Mouse (Mus musculus): ENCODE measurements around the gene 1700092M07Rik.

1700092M07Rik gene

DNA sequence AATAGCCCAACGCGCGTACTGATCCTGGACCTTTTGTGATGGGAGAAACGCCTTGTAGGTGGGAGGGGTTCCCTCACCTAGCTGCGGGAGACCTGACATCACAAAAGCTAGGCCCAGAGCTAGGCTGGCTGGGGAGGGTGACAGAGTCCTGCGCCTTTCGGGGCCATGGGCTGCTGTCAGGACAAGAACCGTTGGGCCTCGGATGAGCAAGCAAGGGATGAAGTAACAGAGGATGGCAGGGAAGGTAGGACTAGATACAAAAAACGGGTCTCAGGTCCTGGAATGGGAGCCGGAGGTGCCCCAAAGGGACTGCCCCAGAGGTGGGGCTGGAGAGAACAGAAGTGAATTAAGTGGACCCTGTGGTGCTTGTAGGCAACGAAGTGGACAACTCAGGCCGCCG, at the start of gene 1700092M07Rik:
1700092M07Rik (plus strand) TSS at position 116 of the 400 bp plus-strand sequence.
- no peak for DNase-seq (ENCODE audit: low spot score)

DNA sequence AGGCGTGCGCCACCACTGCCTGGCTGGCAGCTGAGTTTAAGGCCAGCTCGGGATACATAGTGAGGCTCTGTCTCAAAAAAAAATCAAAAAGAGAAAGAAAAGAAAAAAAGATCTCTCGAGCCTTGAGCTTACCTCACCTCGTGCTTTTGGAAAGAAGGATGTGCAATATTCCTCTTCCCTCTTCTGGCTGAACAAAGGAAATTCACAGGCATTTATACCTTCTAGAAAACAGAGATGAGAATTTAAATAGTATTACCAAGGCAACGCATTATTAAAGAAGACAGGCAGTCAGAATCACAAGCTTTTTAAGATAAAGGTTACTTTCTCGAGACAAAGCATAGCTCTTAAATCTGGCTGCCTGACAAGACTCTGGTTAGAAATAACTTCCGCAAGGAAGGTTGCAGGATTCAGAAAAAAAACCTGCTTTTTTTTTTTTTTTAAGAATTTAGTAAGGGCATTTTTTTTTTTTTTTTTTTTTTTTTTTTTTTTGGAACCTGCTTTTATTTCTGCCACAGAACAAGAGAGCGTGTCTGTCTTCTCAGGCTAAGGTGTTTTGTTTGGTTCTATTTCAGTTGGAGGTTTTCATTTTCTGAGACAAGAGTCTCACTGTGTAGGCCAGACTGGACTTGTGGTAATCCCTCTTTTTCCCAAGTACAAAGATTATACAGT, 48.5 kb upstream of the 1700092M07Rik start:
- DNase-seq (ENCODE audit: low spot score) = no peak

DNA sequence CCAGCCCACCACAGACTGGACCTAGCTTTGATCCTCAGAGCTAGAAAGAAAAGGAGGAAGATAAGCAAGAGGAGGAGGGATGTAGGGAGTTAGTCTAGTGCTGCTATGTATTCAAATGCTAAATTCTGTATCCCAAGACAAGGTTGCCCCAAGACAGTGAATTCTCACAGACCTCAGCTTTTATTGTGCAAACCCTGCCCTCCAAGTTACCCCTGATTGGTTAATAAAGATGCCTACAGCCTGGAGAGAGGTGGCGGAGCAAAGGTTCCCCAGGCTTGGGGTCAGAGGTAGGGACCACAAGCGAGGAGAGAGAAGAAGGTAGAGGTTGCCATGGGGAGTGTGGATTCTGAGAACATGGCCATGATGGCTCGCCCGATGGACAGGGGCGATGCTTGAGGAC, 47.8 kb upstream of the 1700092M07Rik start:
- DNase-seq (ENCODE audit: low spot score) = no peak

DNA sequence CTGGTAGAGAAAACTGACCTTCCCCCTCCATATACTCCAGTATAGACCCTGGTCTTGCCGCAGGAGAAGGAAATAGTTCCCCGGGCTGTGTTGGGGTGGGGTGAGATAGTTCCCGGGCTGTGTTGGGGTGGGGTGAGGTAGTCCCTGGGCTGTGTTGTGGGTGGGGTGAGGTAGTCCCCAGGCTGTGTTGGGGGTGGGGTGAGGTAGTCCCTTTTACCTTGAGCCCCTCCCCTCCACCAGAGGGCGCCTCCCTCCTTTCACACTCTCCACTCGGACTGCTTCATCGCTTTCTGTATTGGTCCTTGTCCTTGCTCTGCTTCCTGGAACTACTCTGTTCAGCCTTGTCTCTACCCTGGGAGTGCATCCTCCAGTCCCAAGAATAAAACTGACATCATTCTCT, 45.2 kb upstream of the 1700092M07Rik start:
- peak; percentile 35 for DNase-seq (ENCODE audit: low spot score)

DNA sequence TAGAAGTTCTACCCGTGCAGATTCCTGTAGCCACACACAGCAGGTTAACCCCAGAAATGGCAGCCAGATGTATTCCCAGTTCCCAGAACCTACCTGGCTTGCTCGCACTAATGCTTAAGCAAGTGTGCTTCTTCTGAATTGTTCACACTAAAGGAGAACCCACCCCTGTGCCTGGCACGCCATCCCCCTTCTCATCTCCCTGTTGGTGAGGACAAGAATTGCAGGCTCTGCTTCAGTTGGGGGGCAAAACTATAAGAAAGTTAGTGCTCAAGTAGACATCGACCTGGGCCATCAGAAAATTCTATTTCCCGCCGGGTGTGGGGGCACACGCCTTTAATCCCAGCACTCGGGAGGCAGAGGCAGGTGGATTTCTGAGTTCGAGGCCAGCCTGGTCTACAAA, 40.9 kb upstream of the 1700092M07Rik start:
- no peak for DNase-seq (ENCODE audit: low spot score)

DNA sequence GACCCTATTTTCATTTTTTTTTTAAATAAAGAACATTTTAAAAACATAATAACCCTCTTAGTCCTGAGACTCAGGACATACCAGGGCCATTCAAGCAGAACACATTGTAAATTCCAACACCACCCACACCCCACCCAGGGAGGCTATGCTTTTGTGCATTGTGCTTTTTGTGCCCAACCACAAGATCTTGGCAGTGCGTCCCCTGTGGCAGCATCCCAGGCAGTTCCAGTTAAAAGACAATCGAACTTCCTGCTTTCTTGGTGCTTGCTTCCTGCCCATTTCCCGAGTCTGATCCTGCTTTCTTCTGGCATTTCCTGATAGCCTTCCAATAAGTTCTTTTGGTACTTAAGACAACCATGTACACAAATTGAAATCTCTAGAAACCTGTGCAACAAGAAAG, 38.1 kb upstream of the 1700092M07Rik start:
- no peak for DNase-seq (ENCODE audit: low spot score)

DNA sequence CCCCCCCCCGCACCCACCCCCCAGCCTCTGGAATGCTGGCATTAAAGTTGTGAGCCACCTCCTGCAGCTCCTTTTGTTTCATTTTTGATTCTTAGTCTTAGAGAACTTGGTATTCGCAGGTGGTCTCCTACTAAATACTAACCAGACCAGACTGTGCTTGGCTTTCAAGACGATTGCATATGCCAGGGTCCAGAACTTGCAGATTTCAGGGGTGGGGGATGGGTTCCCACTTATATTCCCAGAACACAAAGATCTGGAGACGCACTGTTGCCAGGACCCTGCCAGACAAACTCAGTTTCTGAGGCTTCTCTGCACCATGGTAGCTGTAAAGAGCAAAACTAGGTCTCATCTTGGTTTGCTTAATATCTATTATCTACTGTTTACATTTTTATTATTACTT, 36.9 kb upstream of the 1700092M07Rik start:
- no peak for DNase-seq (ENCODE audit: low spot score)

DNA sequence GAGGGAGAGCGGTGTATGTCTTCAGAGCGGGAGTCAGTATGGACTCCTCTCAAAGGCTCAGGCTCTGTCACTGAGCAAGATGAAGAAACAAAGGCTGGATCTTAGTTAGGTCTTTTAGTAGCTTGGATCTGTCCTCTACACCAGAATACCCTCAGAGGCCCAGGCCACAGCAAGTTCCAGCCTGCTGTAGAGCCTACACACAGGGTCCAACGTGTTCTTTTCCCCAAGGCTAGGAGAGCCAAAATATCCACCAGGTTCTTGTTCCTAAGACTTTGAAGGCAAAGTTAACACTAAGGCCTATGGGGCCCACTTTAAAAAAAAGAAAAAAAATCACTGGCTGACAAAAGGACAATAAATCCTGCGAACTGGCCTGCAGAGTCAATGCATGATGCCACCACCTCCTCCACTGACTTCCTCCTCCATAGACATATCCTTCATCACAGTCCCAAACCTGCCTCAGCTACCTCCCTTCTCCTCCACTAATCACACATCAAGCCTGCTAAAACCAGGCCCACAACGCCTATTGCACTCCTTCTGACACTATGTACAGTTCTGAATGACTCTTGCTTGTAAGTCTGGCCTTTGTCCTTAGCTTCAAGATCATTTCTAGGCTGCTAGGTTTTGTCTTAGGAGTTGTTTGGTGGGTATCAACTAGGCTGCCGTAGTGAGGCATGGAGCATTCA, 35.4 kb upstream of the 1700092M07Rik start:
- DNase-seq (ENCODE audit: low spot score) = no peak

DNA sequence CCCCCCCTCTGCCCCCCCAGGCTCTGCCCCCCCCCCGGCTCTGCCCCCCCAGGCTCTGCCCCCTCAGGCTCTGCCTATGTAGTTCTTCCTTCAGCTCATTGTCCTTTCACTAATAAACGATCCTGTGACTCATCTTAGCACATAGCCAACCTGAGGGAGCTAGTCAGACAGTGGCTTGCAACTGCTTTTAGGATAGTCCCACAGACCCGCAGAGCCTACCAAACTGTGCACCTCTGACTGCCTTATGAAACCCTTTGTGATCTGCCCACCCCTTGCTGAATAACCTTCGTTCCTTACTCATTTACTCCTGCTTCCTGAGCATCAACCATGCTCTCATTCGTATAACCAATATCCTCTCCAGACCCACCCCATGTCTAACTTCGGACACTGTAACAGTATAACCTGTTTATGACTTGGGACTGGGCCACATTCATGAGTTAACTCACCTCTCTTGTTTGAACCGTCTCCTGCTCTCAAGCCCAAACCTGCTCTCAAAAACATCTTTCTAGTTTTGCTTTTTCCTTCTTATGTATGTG, 34.3 kb upstream of the 1700092M07Rik start:
- no peak for DNase-seq (ENCODE audit: low spot score)

DNA sequence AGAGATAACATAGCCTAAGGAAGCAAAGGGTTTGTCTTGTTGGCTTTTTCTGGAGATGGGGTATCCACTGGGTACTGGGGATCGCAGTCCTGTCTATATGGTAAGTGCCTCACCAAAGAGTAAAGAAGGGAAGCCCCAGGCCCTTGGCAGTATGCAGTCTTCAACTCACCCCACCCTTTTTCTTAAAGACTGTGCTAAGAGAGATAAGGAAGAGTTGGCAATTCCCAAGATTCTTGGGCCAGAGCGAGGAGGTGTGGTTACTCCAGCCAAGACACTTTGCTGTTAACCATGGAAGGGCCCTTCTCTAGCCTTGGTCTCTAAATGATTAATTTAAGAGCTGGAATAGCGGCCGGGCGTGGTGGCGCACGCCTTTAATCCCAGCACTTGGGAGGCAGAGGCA, 33.6 kb upstream of the 1700092M07Rik start:
- no peak for DNase-seq (ENCODE audit: low spot score)

DNA sequence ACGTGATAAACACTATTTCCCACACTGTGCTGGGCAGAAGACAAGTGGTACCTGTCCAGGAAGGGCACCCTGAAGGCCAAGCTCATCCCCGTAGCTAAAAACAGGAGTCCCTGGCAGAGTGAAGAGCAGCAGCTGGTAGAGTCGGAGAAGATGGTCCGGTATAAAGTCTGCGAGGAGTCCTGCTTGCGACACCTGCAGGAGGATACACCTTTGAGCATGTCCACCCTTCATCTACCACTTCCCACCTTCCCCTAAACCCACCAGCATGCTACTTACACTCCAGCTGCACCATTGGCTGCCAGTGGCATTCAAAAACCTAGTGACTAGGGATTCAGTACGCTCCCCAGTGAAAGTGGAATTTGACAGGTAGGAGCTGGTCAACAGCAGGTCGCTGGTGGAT, 31.6 kb upstream of the 1700092M07Rik start:
- DNase-seq (ENCODE audit: low spot score) = no peak

DNA sequence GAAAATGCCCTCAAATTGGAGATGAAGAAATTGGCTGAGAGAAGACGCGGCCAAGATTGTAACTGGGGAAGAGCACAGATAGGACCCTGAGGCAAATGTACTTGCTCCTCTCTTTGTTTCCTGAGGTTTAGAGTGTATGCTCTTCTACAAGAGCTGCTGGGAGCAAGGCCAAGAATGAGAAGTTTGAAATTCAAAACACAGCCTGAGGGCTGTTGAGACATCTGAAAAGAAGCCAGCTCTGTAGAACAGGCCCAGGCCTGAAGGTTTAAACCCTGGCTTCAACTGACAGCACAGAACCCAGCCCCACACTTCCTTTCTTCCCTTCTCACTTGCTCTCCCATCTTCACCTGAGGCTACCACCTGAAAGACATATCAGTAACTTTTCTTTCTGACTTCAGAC, 30.5 kb upstream of the 1700092M07Rik start:
- no peak for DNase-seq (ENCODE audit: low spot score)

DNA sequence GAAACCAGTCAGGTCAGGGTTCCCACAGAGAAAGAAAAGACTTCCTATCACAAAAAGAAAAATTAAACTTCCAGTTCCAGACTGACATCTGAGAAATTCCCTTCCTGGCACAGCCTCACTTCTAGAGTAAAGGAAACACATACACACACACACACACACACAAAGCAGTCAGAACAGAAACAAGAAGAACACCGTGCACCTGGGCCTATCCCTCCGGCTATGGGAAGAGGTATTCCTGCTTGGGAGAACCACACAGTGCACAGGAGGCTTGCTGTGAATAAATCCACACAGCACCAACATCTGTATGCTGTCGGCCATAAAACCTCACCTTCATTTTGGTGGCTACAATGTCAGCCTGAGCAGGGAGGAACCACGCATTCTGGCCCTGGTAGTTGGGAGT, 29.0 kb upstream of the 1700092M07Rik start:
- DNase-seq (ENCODE audit: low spot score) = no peak

DNA sequence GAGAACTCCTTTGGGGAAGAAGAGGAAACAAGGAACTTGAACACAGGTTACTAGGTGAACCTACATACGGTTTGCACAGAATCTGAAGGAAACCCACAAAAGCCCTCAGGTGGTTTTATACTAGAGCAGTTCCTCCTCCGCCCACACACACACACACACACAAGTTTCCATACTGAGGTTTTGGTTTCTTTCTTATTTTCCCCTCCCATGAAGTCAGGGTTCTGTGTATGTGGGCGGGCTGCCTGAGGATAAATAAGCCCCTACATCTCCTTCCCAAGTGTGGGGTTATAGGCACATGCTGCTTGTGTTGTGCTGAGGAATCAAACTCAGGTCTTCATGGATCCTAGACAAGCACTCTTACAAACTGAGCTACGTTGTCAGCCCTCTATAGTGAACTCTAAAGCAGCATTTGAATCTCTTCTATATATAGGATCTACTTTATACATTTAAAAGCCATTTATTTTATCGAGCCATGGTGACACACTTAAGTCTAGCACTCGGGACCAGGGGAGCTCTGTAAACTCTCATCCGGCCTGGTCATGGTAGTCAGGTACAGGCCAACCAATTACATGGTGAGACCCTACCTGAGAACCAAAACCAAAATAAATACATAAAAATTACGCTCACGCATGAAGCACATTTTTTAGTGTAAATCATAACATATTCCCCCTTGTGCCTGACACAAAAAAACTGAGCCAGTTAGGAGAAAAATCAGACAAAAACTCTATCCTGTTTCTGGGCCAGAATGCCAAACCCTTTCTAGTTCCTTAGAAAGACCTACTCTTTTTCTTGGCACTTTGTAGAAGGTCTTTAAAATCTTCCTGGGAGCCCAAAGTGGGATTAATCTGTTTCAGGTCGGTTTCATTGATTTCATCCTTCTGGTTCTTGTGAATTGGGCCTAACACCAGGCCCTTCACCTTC, 28.3 kb upstream of the 1700092M07Rik start:
- no peak for DNase-seq (ENCODE audit: low spot score)

DNA sequence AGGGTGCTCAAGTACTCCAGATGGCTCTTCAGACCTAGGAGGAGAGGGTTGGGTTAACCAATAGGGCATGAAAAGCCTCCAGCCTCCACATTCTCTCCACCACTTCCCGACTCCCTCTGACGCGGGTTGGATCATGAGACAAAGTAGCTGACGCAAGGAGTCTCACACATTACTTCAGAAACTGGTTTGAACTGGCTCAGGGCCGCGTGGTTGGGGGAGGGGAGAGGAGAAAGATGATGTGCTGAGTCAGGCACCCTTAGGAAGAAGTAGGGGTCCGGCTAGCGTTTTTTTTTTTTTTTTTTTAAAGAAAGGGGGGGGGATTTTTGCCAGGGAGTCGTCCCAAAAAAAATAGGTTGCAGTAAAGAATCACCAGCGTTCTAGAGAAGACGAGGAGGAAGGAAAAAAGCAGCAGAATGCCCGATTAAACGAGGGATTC, 27.6 kb upstream of the 1700092M07Rik start:
- DNase-seq (ENCODE audit: low spot score) = peak; percentile 91

DNA sequence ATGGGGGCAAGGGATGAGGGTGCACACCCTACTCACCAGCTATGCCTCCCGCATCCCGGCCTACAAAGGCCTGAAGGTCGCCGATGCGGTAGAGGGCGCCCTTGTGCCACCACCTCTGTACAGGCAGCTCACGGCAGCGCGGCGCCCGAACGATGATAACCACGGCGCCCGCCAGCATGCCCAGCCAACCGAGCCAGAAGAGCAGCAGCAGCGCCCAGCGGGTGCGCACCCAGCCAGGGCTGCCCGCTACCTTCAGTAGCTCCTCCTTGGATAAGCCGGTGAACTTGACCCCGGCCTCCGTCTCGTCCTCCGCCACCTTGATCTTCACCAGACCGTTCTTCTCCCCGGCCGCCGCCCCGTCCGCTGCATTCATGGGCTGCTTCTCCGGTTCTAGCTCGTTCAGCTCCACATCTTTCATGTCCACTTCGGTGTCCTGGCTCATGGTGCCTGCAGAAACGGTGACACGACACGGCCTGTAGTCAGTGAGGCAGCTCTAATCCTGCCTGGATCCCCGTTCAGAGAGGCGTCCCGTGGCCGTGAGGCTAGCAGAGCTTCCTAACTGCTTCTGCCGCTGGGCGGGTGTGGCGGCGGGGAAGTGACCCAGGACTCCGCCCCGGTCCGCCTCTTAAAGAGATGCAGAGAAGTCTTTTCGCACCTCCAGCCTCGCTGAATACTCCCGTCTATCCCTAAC, 27.1 kb upstream of the 1700092M07Rik start:
- peak; percentile 96 for DNase-seq (ENCODE audit: low spot score)

DNA sequence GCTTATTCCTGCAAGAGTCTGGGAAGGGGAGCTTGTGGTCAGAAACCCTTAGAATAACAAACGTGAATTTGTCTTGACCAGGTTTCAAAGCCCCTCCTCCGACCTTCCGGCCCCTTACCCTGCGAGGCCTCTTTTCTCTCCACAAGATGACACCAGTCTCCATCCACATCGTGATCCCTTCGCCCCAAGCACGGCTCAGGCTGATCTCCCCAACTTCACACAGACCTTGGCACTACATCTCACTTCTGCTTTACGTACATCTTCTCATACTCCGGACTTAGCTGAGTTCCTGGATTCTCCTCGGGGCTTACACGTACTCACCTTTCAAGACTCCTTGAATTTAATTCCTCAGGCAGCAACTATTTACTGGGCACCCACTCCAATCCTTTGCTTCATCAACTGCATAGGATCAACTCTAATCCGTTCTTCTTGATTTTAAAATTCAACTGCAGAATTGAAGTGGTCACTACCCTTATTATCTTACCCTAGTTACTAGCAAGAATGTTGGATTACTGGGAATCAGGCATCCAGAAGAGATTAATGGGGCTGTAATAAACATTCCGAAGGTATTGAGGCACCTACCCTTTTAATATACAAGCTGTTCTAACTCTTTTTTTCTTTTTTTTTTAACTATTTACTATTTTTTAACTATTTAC, 26.4 kb upstream of the 1700092M07Rik start:
- no peak for DNase-seq (ENCODE audit: low spot score)

DNA sequence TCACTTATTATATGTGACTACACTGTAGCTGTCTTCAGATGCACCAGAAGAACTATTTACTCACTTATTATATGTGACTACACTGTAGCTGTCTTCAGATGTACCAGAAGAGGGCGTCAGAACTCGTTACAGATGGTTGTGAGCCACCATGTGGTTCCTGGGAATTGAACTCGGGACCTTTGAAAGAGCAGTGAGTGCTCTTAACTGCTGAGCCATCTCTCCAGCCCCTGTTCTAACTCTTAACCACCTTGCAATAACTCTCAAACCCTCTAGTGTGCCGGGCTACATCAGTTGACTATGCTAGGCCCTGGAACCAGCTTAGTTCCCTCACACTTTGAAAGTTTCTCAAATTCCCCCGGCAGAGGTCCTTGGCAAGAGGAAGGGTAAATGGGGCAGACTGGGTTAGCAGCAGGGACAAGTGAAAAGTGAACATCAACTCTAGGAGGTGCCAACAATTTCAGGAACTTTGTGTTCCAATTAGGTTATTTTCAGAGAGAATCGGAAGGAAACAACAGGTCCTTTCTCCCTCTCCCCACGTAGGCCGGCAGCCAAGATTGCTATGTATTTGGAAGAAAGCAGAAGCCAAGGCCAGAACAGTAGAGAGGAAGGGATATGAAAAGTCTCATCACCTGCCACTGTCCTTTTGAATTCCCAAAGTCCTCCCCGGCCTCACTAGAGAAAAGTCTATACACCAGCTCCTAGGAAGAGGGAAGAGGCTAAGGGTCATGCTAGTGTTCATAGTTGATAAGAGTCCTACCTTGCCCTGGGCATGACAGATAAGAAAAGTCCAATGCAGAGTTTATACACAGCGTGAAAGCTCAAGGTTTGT, 25.7 kb upstream of the 1700092M07Rik start:
- no peak for DNase-seq (ENCODE audit: low spot score)

DNA sequence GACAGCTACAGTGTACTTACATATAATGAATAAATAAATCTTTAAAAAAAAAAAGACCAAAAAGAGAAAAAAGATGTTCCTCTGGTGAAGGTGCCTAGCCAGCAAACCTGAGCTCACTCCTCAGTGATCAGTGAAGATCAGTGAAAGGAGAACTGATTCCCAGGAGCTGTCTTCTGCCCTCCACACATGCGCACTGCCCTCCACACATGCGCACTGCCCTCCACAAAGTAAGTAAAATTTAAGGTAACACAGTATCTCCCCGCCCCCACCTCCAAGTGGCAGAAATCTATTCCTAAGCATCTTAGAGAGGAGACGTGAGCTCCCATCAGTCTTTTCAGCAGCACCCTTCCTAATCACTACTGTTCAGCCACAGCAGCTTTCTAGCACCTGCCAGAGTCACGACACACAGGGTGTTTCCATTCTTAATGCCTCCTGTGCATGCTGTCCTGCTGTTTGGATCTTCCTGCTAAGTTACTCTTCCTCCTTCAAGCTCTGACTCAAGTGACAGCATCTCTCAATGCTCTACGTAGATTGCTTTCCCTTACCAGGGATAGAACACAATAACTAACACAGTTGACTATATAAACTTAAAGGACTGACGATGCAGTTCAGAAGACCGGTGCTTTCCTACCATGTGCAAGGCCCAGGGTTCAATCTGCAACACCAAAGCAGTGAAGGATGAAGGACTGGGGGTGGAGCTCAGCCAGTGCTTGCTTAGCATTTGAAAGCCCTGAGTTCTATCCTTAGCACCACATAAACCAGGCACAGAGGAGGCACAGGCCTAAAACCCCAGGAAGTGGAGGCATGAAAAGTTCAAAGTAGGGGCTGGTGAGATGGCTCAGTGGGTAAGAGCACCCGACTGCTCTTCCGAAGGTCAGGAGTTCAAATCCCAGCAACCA, 24.4 kb upstream of the 1700092M07Rik start:
- DNase-seq (ENCODE audit: low spot score) = no peak

Data from embryo, embryonic 10 days (tissue).